Mouse (Mus musculus) layer of hippocampus, adult 18-20 months (tissue): ENCODE data around the gene Klf11. TPM values are rescaled to one million over a fixed set of nuclear protein-coding genes. Genes with fewer than 3 reads are reported as not detected.
A peak's percentile ranks its signal among the peaks of the same experiment; 100 is the strongest.

Experiments used
- DNase-seq, 2 experiments: peaks; one replicate each; pipeline ENCODE4 v3.0.0; 2022; ENCODE audit warnings: low spot score in 2 of 2
- total RNA-seq, 2 experiments: library from RNA; stranded (reverse); gene quantifications; 2 replicates each; pipeline ENCODE4 v1.2.3; 2021

Gene Klf11
- total RNA-seq, 2 experiments from 2014 or later = 2.9 to 4.6 TPM

DNA sequence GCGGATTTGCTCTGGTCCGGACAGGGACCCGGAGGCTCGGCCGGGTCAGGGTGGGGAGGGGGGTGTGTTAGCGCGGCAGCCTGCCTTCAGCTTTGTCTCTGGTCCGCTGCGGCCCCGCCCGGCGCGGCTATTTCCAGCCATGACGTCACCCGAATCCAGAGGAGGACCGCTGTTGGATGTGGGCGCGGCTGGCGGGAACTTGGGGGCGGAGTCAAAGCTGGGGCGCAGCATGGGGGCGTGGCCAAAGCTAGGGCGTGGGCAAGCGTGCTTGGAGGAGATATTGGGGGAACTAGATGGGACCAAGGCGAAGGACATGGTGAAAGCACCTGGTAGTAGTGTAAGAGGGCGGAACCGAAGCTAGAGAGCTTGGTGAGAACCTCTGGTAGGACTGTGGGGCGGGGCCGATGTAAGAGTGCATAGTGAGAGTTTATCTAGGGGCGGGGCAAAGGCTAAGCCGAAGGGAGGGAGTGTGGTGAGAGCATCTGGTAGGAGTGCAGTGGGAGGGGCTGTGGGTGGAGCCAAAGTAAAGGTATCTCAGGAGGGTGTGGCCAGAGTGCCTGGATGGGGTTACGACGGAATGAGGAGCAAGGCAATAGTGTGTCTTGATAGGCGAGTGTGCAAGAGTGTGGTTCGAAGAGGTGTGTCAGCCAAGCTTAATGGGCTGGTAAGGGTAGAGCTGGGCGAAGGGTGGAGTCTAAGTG, 718 bp downstream of the Klf11 start:
- peak; percentile 88 to 90 for DNase-seq

DNA sequence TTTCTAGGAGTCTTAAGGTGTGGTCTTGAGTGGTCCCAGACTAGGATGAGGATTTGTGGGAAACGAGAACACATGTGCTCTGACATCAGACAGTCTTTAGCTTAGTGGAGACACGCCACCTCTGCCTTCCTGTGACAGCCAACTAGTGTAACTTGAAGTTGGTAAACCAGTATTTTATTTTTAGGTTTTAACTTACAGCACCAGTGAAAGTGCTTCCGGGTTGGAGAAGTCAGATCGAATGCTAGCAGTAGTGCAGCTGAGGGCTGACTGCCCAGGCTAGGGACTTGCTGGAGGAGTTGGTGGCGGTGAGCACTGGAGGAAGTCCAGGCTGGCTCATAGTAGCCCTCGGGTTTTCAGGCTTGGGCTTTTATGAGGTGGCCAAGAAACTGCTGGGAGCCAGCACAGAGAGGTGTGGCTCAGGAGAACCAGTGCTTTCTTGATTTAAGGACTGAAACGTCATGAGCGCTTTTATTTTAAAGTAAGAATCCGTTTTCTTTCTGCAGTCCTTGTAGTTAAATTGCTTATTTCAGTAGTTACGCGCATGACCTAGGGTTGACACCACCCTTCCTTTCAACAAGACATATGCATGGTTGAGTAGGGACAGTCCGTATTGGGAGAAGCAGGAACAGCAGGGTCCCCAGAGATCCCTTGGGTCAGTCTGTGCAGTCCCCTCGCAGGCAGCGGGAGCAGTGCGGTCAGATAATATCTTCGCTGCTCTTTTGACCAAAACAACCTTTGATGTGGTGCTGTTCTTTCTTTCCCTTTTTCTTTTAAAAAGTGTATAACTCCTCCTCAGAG, 3.2 kb downstream of the Klf11 start:
- no peak for DNase-seq

DNA sequence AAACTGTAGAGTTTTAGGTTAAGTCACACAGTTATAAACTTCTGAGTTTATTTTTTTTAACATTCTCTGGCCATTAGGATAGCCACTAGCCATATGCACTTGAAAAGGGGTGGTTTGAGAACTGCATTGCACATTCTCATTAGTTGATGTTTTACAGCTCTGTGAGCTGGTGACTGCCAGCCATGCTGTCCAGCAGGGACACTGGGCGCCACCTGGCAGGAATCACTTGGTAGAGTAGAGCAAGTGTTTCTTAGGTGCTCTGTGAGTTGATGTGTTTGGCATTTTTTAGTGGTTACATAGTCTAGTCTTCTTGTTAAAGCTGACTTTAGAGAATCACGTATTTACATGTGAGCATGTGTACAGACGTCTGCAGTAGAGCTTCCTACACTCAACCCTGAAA, 5.4 kb downstream of the Klf11 start:
- DNase-seq = no peak

DNA sequence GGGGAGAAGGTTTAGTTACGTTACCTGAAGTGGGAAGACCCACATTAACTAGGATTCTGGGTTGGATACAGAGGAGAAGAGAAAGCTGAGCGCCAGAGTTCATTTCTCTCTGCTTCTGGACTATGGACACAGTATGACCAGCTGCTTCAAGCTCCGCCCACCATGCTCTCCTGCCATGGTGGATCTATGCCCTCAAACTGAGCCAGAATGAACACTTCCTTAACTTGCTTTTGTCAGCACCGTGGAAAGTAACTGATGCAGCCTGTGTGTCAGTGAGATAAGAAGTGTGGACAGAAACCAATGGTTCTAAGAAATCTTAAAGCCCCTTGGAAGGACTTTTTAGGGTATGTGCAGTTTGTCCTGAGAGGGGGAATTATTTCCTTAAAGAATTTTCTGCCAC, 7.9 kb downstream of the Klf11 start:
- DNase-seq = no peak

DNA sequence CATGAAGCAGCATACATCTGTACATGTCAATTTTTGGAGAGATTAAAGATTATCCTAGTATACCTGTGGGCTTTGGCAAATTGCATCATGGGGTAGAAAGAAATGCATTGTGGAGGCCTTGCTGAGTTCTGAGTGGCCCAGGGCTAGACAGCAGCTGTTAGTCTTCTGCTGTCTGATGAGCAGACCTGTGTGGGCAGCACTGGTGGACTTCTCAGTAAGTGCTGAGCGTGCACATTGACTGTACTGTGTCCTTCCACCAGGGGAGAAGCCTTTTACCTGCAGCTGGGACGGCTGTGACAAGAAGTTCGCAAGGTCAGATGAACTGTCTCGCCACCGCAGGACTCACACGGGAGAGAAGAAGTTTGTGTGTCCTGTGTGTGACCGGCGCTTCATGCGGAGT, 8.8 kb downstream of the Klf11 start:
- DNase-seq = no peak

DNA sequence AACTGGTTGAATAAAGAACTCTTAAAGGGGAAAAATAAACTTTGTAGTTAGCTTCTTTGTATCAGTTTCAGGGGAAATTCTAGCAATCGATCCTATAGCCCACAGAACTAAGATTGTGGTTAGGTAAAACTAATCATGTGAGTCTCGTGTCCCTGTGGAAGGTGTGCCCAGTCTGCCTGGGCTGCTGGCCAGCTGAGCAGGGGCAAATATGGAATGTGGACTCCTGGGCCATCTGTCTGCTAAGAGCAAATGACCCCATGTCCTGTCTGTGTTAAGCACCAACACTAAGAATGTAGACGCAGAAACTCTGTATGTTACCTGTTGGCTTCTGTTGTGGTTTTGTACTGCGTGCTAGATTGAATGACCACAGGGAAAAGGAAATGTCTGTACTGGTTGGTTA, 10.0 kb downstream of the Klf11 start:
- DNase-seq = no peak

DNA sequence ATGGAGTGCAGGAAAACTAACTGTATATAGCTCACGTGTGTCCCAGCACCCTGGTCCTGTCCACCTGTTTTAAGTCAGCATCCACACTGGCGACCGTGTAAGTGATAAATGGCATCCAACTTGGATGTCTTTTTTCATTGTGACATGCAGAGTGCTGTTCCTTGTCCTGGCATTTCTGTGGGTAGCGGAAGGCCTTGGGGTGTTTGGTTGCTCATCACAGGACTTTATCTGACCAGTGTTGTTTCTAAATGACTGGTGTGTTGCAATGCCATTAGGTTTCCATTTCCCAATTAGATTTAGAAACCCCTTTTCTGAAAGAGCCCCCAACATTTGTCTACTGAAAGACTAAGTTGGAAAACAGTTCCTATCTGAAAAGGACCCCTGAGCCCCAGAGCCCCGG, 11.1 kb downstream of the Klf11 start:
- no peak for DNase-seq

DNA sequence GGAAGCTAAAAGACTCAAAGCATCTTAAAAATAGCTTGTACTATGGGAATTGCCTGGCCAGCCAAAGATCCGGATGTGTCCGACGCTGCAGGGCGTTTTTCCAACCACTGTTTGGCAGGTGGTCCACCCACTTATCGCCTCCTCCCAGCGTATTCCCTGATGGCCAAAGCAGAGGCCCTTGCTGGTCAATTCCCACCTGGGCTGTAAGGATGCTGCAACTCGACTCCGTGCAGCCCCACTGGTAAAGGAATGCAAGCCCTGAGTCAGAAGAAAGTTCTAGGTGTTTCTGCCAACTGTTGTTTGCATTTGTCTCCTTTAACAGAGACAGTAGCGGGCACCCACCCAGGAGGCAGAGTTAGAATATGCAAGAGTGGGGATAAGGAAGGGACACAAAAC, 29.0 kb downstream of the Klf11 start:
- DNase-seq = peak in 1 of 2 experiments; percentile 46

DNA sequence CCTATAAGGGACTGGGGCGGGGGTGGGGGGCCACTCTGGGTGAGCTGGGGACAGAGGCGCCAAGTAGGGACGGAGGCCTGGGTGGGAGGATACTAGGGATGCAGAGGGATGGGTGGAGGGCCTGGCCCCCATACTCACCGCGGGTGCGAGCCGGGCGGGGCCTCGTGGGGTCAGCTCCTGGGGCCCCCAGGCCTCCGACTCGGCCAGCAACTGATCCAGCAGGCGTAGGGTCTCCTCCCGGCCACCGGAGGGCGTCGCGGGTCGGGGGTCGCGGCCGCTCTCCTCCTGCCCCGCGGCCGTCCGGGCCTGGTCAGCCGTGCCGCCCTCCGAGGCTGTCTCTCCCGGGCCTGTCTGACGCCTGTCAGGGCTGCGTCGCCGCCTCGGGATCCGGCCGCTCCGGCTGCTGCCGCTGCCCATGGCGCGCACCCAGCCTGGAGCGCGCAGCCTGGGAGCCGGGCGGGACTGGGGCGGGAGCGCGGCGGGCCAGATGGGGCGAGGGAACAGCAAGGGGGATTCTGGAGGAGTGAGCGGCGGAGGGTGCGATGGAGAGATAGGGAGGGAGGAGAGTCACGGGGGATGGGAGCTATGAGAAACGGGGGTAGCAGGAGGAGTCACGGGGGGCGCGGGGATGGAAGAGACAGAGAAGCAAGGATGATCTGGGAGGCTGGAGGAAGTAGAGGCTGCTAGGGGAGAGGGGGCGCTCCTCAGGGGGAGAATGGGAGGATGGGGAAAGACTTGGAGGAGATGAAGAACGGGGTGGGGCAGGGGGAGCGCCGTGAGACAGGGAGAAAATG, 29.6 kb downstream of the Klf11 start:
- DNase-seq = peak in 1 of 2 experiments; percentile 53

DNA sequence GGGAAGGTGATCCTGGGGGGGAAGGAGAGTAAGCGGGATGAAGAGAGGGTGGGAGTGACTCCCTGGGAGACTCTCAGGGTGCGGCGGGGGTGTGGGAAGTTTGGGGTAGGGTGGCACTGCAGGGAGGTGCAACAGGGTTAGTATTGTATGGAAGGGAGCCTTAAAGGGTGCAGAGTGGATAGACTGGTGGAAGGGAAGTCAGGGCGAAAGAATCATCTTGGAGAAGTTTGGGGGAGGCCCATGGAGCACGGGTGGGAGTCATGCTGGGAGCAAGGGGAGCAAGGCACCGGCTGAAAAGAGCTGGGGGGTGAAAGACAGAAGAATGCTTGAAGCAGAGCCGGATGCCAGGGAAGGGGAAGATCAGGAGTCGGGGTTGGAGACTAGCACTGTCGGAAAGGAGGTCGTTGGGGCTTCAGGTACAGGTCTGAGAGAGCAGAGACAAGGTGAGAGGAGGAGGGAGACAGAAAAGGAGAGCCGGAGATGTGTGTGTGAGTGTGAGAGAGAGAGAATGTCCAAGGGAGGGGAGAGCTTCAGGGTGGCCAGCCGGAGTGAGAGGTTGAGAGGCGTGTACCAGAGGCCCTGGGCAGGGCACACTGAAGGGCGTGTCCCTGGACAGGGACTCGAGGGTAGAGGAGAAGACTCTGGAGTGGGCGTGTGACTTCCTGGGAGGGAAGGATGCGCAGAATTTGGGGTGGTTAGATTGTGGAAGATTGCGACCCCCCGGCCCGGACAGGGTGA, 30.4 kb downstream of the Klf11 start, which contains the start of gene Cys1:
Cys1 (minus strand) TSS at position 528 of the 738 bp plus-strand sequence.
- no peak for DNase-seq

DNA sequence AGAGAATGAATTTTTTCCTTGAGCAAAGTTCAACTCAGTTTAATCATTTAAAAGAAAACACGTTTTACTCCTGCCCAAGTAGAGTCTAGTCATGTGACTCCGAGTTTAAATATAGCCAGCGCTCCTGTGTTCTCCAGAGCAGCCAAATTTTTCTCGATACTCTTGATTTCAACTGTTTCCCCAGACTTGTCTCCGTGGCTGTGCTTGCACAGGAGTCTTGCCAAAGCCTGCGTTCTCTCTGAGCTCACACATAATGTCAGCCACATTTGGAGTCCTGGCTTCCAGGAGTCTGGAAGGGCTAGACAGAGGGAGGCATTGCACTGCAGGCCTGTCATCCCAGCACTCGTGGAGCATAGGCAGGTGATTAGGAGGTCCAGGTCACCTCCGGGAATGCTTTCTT, 31.5 kb downstream of the Klf11 start:
- DNase-seq = peak; percentile 37 to 64

DNA sequence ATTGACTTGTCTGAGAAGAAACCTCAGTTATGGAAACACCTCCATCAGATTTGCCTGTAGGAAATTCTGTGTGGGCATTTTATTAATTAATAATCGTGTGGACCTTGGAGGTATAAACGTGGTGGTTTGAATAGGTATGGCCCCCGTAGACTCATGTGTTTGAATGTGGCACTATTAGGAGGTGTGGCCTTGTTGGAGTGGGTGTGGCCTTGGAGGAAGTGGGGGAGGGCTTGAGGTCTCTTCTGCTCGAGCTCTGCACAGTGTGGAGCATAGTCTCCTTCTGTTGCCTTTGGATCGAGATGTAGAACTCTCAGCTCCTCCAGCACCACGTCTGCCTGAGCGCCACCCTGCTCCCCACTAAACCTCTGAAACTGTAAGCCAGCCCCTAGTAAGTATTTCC, 32.4 kb downstream of the Klf11 start:
- no peak for DNase-seq

DNA sequence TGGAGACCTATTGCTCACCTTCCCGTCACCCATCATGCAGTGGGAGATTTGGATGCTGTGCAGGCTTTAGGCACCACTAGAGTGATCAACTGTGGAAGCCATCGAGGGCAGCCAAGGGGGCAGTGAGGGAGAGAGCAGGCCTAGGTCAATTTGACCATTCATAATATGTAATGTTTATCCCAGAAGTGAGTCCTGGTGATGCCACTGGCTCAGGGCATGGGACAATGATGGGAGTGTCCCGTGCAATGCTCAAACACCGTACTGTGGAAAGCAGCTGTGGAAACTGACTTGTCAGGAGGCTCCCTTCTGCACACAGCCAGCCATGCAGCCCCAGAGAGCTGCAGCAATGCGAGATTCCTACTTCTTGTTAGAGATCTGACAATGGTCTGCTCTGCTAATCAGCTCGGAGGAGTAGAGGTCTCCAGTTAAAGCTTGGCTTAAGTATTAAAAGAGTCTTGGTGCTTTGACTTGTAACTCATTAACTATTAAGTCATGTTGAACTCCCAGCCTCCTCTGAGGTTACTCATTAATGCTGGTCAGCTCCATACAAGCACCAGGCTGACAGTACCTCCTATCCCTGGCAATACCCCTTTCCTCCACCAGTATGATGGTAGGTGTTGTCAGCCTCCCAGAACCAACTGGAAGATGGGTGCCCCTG, 35.1 kb downstream of the Klf11 start:
- DNase-seq = no peak

DNA sequence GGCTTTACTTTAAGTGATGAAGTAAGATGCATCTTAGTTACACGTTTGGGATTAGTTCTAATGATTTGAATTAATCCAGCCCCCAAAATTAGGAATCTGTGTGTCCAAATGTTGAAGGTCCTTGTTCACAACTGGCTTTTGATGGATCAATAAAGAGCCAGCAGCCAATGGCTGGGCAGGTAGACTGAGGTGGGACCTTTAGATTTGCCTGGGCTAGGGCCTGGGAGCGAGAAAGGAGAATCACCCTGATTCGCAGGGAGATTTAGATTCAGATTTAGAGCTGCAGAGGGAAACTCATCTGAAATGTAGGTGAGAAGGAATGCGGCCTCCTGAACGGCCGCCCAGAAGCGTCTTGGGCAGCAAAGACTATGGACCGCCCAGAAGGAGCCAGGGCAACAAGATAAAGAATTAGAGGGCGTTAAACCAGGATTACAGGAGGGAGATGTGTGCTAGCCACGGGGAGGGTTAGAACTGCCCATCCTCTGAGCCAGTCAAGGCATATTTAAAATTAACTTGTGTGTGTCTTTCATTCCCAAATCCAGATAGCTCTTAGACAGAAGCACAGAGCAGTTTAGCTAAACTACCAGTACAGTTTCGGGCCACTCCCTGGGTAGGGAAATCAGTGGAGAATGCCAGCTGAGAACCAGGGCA, 35.7 kb downstream of the Klf11 start:
- no peak for DNase-seq

DNA sequence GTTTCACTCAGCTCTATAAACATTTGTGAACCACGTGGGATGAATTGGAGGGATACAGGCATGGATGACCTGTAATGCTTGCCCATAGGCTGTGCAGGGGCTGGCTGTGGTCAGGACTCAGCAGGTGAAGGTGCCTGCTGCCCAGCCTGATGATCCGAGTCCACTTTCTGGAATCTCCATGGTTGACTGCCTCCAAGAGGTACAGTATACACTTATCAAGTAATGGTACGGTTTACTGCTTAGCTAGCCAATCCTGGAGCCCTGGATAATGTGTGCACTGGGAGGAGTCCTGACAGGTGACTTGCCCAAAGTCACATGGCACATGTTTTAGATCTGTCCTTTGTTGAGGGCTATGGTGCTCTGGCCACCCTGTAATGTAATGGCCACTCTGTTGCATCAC, 39.3 kb downstream of the Klf11 start:
- DNase-seq = no peak

DNA sequence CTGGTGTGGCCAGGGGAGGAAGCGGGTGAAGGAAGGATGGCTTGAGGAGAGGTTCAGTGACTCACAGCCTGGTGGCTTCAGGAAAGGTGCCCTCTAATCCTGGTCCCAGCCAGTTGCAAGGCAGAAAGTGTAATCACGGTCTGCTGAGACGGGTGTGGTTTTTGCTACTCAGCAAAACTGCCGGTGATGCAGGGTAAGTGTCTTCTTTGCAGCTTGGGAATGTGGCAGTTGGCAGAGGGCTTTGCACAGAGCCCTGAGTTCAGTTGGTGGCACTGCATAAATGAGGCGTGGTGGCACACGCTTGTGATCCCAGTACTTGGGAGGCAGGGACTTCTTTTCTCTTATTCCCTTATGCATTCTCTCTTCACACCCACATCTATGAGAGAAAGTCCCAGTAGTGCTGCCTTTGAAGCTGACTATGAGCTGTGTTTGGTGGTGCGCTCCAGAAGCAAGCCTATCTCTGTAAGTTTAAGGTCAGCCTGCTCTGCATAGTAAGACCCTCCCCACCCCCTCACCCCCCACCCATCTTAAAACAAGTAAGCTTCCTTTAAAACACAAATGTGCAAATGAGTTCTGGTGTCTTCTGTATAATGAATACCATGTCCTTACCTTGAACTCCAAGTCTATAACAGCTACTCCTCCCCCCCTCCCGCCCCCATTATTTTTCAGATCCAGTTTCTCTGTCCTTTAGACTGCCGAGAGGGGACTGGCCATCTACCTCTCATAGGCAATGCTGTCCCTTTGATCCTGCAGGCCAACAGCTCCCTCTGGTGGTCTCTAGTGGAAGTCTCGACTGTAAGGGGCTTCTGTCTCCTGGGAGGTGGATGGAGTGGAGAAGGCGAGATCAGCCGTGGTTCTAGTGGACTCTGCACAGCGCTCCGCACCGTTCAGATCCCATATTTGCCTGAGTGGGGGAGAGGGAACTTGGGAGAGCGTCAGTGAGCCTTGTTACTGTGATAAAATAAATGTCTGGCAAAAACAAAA, 45.7 kb downstream of the Klf11 start:
- DNase-seq = peak; percentile 70 to 92

DNA sequence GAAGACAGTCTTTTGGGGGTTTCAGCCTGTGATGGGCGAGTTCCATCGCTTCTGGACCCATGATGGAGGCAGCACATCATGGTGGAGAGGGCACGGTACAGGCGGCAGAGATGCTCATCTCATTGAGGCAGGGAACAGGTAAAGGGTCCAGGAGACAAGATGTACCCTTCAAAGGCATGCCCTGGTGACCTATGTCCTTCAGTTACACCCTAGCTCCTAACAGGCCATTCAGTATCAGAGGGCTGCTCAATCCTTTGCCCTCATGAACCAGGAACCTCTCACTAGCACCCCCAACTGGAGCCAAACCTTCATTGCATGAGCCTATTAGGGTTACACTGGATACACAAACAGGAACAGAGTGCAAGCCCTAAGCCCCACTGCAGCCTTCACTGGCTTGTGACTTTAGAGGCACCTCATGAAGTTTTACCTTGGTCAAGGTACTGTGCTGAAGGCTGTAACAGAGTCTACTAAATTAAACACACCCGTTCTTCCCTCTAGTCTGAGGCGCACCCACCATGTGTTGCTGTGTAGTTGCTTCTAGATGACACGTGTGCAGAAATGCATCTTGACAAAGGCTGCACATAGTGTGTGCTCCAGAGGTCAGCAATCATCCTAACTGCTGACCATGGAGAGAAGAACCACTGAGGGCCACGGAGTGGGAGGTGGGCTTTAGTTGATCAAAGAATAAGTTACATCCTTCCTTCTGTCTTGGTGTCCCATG, 46.6 kb downstream of the Klf11 start:
- DNase-seq = no peak

DNA sequence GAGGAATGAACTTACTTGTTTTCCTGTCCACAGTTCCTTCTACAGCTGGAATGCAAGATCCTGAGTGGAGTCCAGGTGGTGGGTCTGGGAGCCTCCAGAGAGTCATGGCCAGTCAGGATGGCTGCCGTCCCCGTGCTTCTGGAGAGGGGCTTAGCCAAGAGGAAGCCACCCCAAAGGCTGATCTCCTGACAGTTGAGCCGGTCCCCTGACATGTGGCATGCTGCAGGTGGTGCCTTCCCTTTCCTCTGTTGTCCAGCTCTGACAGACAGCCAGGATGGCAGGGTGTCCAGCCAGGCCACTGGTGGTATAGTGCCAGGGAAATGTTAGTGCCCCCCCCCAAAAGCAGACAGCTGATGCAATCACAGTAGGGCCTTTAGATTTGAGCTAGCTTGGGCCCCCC, 47.4 kb downstream of the Klf11 start:
- DNase-seq = no peak
